Mouse (Mus musculus): ENCODE data around the gene Pou2f3. TPM values are rescaled to one million over a fixed set of nuclear protein-coding genes. Genes with fewer than 3 reads are reported as not detected.

The Pou2f3 gene
- polyA plus RNA-seq (2014; fragmentation: Illumina TruSeq; extraction: RNeasy Lipid Tissue Mini Kit (QIAGEN cat#74804); ENCODE audit: low read depth, low replicate concordance): 0.29 TPM

GRCm38 (mm10) chr9:43210190-43210682 lies at the start of gene Pou2f3:
TSS of gene Pou2f3 (minus strand) at chr9:43210369.

DNA sequence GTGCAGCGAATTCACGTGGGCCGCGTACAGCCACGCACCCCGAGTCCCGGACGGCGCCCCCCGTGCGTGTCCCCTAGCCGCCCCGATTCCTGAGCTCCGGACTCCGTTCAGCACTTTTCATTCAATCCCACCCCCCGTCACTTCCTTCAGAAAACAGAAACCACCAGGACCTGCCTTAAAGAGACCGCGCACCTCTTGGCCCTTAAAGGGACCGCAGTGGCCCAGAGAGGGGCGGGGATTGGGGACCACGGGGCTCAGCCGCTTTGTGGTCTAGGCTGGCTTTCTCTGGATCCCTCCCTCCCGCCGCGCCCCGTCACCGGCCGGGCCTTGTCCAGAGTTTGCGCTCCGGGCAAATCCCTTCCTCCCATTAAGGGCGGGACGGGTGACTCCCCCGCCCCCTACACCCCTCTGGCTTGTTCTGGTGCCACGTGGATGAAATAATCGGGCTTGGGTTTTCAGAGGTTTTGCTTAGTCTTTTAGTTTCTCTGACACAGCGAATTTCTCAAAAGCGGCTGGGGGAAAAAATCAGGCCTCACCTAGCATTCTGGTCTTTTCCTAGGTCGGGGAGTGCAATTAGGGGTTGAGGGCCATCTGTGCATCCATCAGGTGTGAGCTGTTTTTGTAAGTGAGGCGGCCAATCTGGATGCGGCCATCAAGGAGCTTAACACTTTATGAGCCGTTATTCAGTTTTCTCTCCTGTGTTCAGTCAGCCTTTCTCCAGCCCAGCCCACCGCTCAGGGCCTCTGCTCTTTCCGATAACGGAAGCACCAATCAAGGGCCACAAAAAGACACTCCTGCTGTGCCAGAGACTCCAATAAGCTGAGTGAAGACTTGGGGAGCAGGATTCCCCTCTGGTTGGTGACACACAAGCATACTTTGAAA lies 29.8 kb upstream of the Pou2f3 start, which contains the start of gene Oaf:
Gene Oaf, minus strand, starts transcription at position 200 of the 882 bp plus-strand sequence.

GRCm38 (mm10) chr9:43116134-43116996 lies 93.8 kb downstream of the Pou2f3 start, which contains the start of gene Tmem136:
TSS of gene Tmem136 (minus strand) at chr9:43116570.

GRCm38 (mm10) chr9:43107187-43107517 lies 103.0 kb downstream of the Pou2f3 start, which contains the start of gene Arhgef12:
TSS of gene Arhgef12 (minus strand) at chr9:43107239.

Other genes starting within 250 kb of the Pou2f3 start
- 74.3 TPM for gene Arhgef12, start 103.1 kb downstream of the Pou2f3 start, polyA plus RNA-seq (2014; fragmentation: Illumina TruSeq; extraction: RNeasy Lipid Tissue Mini Kit (QIAGEN cat#74804); ENCODE audit: low read depth, low replicate concordance)
- 15.1 TPM for gene Tmem136, start 93.8 kb downstream of the Pou2f3 start, polyA plus RNA-seq (2014; fragmentation: Illumina TruSeq; extraction: RNeasy Lipid Tissue Mini Kit (QIAGEN cat#74804); ENCODE audit: low read depth, low replicate concordance)
- gene Oaf, start 29.5 kb upstream of the Pou2f3 start, polyA plus RNA-seq (2014; fragmentation: Illumina TruSeq; extraction: RNeasy Lipid Tissue Mini Kit (QIAGEN cat#74804); ENCODE audit: low read depth, low replicate concordance): 8.1 TPM
- not detected for gene Trim29, start 100.5 kb upstream of the Pou2f3 start, polyA plus RNA-seq (2014; fragmentation: Illumina TruSeq; extraction: RNeasy Lipid Tissue Mini Kit (QIAGEN cat#74804); ENCODE audit: low read depth, low replicate concordance)